Mouse (Mus musculus): ENCODE measurements at regions not wholly inside any gene's neighbourhood (a gene's known extent, or its start where the extent isn't known, plus 50 kb on each side); places are given as distances from the start of the nearest gene placed in this dataset.

DNA sequence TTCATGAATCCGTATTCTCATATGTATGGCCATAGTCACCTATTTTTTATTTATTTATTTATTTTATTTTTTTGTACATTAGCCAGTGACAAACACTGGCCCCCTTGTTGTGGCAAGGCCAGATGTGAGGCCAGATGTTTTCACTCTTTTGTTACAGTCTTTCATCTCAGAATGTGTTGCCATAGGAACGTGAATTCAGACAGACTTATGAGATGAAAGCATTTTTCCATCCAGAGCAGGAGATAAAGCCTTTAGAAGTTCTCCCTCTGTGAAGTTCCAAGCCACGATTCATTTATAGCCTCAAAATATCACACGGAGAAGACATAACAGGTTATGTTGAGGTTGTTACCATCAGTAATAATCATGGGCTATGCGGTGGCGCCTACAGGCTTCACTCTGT lies 220.9 kb downstream of the Arpp21 start:
- DNase-seq (ENCODE audit: low spot score in 2 of 2): no peak

DNA sequence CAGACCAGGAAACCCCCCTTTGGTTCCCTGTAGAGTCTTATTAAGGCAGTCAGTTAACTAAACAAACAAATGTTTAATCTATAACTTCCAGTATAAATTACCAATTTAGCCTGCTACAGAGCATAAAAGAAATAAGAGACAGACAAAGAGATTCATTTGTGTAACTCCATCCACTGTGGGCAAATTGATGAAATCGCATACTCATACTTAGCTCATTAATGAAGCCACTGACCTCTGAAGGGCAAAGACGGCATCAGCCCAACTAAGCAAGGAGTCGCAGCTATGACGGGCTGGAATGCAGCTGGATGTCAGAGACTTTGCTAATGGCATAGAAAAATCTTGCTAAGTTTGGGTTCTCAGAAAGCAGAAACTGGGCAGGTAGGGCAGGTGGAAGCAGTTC lies 241.3 kb downstream of the Arpp21 start:
- no peak for DNase-seq (ENCODE audit: low spot score in 2 of 2)

DNA sequence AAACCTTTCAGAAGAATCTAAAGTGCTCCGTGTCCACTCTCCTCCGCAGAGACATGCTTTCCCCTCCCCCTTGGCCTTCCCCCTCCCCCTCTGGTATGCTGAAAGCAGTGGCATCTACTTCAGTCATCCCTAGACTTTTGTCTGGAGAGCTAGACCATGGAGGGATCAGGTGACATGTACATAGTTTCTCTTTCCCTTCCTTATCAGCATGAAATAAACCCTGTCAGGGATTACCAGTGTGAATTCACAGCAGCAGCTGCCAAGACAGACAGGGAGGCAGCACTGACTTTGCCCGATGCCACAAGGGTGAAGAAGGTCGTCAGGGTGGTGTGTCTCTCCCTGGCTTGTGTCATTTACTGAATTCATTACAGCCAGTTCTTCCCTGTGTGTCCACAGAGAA lies 241.9 kb downstream of the Arpp21 start:
- DNase-seq (ENCODE audit: low spot score in 2 of 2): no peak

DNA sequence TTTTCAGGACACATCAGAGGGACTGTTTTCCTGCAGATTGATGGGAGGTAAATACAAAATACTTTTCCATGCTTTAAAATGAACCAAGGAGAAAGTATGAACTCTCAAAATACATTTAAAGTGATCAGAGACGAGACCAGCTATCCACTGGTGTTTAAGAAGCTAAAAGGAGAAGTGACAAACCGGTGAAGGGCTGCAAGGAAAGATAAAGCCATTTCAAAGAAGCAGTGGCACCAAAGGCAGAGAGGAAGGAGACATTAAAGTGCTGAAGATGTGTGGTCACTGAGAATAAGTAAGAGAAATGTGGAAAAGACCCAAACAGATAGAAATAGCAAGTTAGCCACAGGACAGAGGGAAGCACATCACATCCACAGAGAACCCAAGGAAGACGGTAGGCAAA lies 245.7 kb downstream of the Arpp21 start:
- no peak for DNase-seq (ENCODE audit: low spot score in 2 of 2)

DNA sequence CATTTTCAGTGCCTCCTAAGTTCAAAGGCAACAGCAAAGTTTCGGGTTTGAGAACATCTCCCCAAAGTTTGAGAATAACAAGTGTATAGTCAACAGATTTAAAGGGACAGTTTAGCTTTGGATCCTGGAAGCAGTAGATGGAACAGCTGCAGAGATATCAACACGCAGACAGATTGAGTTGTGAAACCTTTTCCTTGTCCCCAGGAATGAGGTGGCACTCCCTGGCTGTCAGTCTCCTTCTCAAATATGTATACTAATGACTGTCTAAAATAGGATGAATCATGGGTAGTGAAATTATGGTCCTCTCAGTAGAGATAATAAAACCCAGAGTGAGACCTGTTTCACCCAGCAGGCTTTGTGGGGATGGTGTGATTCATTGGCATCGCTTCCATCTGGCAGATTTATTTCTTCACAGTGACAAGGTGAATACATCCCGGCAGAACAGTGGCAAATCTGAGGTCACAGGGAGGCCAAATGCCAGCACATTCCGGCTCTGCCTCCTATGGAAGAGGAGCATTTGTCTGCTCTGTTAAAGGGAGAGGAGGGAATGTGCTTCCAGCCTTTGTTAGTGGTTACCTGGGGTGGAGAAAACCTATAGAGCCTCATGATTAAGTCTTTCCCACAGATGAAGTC lies 272.2 kb downstream of the Arpp21 start:
- no peak for DNase-seq (ENCODE audit: low spot score in 2 of 2)

DNA sequence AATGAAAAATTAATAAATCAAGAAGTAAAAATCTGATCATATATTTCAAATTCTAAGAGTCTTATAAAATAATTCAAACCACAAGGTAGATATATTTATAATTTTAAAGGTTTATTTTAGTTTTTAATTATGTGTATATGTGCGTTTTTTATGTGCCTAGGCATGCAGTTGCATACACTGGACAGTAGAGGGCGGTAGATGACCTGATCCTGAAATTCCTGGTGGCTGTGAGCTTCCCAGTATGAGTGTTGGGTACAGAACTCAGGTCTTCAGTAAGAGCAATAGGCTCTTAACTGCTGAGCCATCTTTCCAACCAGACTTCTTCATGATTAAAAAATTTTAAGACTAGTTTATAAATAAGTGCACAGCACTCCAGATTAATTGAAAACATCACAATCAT lies 267.7 kb upstream of the Stac start:
- no peak for DNase-seq (ENCODE audit: low spot score in 2 of 2)

DNA sequence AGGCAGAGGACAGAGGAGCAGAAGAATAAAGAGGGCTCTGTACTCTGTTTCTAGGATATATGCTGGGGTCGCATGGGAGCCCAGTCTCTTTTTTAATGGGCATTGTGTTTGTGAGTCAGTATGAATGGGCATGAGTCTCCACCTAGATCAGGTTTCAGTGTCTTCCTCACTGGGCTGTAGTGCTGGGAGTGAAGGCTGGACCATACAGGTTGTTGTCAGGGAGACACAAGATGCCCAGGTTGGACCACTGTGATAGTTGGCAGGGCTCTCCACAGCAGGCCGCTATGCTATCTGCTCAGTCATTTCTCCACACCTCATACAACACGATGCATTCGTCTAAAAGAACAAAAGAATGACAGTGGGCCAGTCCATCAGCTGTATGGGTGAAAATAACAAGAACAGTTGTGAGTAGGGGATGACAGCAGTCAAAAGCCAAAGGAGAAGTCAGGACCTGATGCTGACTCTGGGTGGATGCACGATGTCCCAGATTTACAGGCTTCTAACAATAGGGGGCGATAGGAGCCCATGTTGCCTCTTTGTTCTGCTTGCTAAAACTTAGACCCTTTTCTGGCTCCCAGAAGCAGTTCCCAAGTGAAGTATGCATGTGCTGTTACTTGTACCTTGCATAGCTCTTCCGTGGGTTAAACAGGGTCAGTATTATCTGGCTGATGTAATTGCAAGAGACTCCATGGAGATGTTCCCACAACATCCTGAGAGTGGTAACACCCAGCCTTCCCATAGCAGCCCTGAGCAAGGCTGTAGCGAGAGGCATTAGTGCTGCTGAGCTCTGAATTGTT lies 249.3 kb upstream of the Stac start:
- peak in 1 of 2 experiments; percentile 20 for DNase-seq (ENCODE audit: low spot score in 2 of 2)

DNA sequence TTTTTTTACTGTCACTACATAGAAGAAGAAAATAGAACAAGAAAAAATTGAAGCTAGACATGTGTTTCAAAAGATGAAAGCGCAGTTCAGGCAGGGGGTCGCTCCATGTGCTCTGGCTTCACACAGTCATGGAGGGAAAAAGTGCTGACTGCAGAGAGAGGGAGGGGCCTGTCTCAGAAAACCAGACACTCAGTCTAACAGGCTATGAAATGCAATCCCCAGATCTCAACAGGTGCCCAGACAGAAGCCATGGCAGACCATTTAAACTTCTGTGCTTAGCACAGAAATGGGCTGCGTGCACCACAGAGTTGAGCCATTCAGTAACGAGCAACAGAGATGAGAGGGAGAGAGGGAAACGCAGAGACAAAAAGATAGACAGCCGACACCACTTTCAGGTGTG lies 242.3 kb upstream of the Stac start:
- DNase-seq (ENCODE audit: low spot score in 2 of 2): no peak

DNA sequence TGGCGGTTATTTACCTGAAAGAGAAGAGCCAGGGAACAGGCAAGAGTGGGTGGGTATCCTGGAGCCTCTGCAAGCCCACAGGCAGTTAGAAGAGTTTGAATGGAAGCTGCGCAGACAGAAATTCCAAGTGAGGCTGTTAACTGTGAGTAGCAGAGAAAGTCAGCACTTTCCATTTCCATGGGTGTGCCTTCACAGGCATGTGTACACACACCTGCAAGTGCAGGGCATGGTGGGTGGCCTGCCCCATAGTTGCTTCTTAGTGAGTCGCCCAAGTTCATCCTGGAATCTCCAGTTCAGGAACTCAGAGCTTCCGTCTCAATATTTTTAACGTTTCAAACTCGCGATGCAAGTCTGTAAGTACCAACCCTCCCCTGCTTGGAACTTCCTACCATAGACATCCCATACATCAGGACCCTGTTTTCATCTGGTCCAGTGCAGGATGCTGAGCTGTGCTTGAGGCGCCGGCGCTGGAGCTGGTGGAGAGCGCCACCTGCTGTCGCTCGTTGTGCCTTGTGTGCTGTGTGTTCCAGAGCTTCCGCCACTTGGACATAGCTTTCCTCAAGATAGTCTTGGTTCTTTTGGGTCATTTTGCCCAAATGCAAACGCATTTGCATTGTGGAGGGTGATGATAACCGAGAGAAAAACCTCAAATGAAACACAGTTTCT lies 228.3 kb upstream of the Stac start:
- peak; percentile 12 to 70 for DNase-seq (ENCODE audit: low spot score in 2 of 2)

DNA sequence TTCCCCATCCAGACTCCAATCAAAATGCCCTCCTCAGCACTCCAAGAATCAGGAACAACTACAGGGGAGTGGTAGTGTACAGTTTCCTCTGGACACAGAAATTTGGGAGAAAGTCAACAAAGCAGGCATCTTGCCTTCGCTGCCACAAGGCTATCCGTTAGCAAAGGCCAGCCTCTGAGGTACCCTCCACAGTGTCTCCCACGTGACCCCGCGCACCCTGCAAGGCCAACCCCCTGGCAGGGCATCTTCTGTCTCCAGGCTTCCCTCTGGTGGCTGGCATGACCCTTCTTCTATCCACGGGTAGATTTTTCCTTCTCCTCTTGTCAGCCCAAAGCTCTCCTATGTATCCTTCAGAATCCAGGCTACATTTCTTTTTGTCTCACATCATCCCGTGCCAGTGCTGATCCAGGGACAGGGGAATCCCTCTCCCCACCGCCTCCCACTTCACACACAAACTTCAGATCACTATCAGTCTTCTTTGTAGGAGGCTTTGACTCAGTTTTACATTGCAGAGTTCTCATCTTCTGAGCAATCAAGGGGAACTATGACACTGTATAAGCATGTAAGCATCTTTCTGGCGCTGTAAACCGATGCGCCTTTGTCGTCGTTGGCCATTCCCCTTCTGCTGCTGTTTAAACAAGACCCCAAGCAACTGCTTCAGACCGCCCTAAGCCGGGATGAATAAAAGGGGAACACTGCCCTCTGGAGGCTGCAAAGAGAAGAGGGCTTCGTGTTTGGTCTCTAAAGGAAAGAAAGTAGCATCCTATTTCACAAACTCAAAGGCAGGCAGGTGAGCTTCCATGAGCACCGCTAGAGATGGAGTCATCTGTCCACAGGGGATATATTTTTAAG lies 226.8 kb upstream of the Stac start:
- DNase-seq (ENCODE audit: low spot score in 2 of 2): peak in 1 of 2 experiments; percentile 18

DNA sequence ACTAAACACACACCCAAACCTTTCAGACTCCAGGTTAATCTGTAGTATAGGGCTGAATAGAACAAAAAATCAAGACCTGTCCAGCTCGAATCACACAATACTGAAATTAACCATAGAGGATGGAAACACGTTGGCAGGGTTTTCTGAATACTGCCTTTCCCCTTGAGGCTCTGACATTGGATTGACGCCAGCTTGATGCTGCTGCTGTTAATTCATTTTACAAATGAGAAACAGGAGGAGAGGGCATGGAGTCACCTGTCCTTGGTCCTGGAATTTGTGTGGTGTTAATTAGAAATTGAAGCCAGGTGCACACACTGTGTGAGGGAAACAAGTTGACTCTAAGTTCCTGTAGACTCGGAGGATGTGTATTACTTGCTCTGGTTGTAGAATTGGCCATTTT lies 218.7 kb upstream of the Stac start:
- DNase-seq (ENCODE audit: low spot score in 2 of 2): no peak

DNA sequence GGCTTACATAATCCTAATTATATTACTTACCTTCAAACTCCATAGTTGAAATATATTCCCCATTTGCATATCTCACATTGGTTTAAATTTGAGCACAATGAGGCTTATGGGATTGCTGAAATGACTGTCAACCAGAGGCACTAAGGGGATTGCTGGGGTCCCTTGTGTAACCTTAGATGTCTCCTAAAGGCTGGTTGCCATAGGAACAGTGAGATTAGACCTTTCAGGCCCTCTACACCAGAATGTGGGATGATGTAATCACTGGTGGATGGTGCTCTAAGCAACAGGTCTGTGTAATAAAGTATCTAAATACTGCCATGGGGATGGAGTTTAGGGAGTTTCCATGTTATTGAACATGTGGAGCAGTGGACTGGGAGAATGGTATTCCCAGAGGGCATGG lies 210.0 kb upstream of the Stac start:
- DNase-seq (ENCODE audit: low spot score in 2 of 2): no peak

DNA sequence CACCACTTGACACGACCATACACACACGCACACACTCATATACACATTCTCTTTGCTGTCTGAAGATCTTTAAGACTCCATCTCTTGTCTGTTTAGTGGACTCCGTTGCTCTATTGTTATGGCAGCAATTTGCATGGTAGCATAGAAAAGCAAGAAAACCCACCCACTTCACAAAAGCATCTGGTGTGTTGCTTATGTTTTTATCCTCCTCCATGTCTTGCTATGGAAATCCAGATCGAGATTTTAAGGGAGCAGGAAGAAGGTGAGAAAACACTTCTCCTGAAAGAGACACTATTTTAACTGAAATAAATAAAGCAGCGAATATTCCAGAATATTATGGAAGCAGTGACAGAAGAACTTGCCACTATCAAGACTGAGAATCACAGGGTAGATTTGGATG lies 207.5 kb upstream of the Stac start:
- peak in 1 of 2 experiments; percentile 28 for DNase-seq (ENCODE audit: low spot score in 2 of 2)

DNA sequence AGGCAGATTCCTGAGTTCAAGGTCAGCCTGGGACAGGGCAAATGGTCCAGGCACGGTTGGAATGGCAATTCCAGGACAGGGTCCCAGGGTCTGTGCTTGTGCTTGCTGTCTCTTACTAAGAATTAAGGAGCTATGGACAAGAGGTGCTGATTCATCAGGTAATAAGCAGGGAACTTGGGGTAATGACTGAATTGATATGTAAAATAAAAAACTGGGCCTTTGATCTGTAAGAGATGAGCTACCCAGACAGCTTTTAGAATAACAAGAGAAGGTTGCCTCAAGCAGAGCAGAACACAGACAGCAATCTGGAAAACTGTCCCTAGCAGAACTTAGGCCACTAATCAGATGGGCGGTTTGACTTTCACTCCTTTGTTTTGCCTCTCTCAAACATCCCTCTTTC lies 189.6 kb upstream of the Stac start:
- DNase-seq (ENCODE audit: low spot score in 2 of 2): no peak

DNA sequence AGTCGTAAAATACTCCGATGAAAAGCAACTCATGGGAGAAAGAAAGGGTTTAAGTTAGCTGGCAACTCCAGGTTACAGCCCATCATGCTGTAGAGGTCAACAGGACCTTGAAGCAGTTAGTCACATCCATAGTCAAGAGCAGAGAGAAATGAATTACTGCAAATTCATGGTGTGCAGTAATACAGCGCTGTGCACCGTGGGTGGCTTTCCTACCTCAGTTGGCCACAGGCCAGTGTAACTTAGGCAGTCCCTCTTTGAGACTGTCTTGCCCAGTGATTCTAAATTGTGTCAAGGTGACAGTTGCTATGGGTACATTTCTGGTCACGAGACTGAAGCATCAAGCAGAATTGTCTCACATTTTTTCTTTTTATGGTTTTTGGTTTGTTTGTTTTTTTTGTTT lies 186.7 kb upstream of the Stac start:
- no peak for DNase-seq (ENCODE audit: low spot score in 2 of 2)

DNA sequence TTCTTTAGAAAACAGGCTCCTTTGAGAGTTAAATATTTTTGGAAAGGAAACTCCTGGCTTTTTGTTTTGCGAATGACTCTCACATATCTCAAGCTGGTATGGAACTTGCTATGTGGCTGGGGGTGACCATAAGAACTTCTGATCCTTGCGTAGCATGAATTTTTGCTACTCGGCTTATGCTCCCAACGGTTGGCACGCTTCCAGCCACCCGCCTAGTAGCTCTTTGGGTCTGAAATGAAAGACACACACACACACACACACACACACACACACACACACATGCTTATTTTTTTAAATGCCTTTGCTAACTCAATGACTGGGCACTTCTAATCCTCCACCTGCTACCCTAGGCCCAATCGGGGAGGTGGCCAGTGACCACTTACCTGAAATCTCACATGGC lies 180.3 kb upstream of the Stac start:
- no peak for DNase-seq (ENCODE audit: low spot score in 2 of 2)

DNA sequence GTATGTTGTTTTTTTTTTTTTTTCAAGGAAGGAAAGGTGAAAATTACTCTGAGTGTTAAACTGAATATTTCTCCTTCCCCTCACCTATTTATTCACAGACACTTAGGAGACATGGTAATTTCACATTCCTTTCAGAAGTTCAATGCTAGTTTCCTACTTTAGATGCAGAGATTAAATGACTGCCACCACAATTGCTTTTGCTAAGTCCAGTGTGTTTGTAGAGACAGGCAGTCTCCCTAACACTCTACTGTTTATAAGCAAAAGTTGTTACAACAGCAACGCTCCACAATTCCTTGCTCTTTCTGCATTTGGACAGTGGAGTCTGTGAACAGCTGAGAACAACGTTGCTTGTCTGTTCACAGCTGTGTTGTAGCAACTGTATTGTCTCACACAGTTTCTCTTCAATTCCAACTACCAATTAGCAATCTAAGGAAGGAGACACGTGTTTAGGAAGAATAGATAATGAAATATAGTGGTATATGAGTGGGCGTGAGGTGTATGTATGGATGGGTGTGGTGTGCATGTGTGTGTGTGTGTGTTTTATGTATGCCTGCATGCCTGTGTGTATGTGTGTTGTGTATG lies 179.7 kb upstream of the Stac start:
- DNase-seq (ENCODE audit: low spot score in 2 of 2): no peak

DNA sequence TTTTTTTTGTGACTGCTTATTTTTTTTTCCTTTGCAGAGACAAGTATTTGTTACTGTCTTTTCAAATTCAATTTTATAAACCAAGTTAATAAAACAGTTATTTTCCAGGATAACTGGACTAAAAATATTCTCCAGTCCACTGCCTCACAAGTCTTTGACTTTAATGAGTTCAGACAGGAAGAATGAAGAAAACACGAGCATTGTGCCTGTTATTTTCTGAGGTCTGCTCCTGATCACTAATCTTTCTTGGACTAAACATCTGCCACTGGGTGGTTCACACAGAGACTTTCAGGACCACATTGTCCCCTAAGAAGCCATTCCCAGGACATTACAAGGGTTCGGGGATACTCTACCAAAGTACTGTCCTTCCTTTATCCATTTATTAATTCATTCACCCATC lies 167.9 kb upstream of the Stac start:
- DNase-seq (ENCODE audit: low spot score in 2 of 2): no peak

DNA sequence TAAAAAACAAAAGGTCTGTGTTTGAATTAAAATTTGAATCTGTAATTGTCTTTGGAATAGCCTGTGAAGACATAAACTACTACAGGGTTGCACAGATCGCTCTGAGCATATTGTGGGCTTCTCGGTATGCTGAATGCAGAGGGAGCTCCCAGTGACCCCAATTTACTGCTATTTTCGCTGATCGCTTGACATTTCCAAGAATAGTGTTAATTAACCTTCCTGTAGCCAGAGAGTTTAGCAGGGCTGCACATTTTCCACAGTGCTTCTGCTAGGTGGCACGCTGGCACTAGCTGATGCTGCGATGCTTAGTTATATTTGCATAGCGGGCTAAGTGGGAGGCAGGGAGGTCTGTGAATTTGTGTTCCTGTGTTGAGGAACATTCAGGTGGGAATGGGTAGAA lies 164.8 kb upstream of the Stac start:
- no peak for DNase-seq (ENCODE audit: low spot score in 2 of 2)

DNA sequence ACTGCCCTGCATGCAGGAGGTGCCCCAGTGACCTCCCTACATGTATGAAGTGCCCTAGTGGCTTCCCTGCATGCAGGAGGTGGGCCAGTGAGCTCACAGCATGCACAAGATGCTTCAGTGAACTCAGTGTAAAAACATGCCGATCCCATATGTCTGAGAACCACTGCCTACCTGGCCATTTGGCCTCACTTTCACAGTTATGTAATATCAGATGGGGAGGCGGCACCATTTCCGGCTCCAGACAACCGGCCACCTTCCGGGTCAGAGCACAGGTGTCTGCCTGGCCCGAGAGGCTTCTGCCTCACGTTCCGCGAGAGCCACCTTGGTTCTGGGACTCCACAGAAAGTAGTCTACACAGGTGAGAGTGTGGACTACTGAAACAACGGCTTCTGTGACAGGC lies 156.2 kb upstream of the Stac start:
- no peak for DNase-seq (ENCODE audit: low spot score in 2 of 2)

DNA sequence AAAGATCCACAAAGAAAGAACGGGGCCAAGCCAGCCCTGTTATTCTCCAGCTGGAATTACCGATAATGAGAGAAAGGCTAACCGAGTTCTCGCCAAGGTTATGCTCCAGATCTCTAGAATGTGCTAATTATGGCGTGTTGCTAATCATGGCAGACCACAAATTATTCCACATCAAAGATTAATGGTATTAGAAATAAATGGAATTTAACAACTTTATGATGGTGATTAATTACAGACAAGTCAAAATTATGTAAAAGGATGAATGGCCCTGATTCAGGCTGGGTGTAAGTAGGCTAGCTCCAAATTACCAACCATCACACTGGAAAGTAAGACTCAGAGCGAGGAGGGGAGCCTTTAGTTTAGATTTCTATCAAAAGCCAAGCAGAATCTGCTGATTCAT lies 151.0 kb upstream of the Stac start:
- no peak for DNase-seq (ENCODE audit: low spot score in 2 of 2)

All from left cerebral cortex, adult 8-10 months (tissue).